Mouse (Mus musculus) 3T3-L1 (cell line): ENCODE results near the gene Il1r1.
"Not testable (repeated sequence)": the region's sequence is repeated elsewhere in the genome, so short reads cannot be mapped to it uniquely, and the experiment has no call there.

Experiments
- DNase-seq: peaks from one replicate; pipeline ENCODE4 v3.0.0-alpha.2; 2015; ENCODE audit warnings: low read depth, low spot score

Il1r1 gene

GRCm38 (mm10) chr1:40271052-40271451 is 46.2 kb downstream of the Il1r1 start:
- DNase-seq = no peak

- DNase-seq = no peak
These were observed 46.7 kb downstream of the Il1r1 start for GRCm38 (mm10) chr1:40271486-40272055.

- peak; percentile 71 for DNase-seq
These were observed 47.3 kb downstream of the Il1r1 start for GRCm38 (mm10) chr1:40272204-40272603.

- DNase-seq = no peak
These were observed 48.6 kb downstream of the Il1r1 start for GRCm38 (mm10) chr1:40273491-40273890.

- peak; percentile 91 for DNase-seq
These were observed 50.6 kb downstream of the Il1r1 start for GRCm38 (mm10) chr1:40275285-40276013.

- no peak for DNase-seq
These were observed 53.1 kb downstream of the Il1r1 start for GRCm38 (mm10) chr1:40277944-40278343.

- DNase-seq = no peak
These were observed 53.8 kb downstream of the Il1r1 start for GRCm38 (mm10) chr1:40278720-40279119.

- DNase-seq = no peak
These were observed 54.4 kb downstream of the Il1r1 start for GRCm38 (mm10) chr1:40279182-40279743.

- DNase-seq = no peak
These were observed 57.1 kb downstream of the Il1r1 start for GRCm38 (mm10) chr1:40281950-40282349.

- DNase-seq = peak; percentile 57
These were observed 57.5 kb downstream of the Il1r1 start for GRCm38 (mm10) chr1:40282394-40282793.

GRCm38 (mm10) chr1:40283995-40284394 is 59.1 kb downstream of the Il1r1 start:
- no peak for DNase-seq

- DNase-seq = no peak
These were observed 65.8 kb downstream of the Il1r1 start for GRCm38 (mm10) chr1:40290489-40291255.

- DNase-seq = no peak
These were observed 67.4 kb downstream of the Il1r1 start for GRCm38 (mm10) chr1:40292231-40292630.

GRCm38 (mm10) chr1:40293891-40294290 is 69.0 kb downstream of the Il1r1 start:
- peak; percentile 45 for DNase-seq

GRCm38 (mm10) chr1:40294824-40295223 is 69.9 kb downstream of the Il1r1 start:
- no peak for DNase-seq

GRCm38 (mm10) chr1:40298053-40298452 is 73.2 kb downstream of the Il1r1 start:
- DNase-seq = no peak

GRCm38 (mm10) chr1:40303179-40303866 is 78.4 kb downstream of the Il1r1 start:
- DNase-seq = no peak

- not testable (repeated sequence) for DNase-seq
These were observed 79.4 kb downstream of the Il1r1 start for GRCm38 (mm10) chr1:40304321-40304720.

GRCm38 (mm10) chr1:40306111-40306510 is 81.2 kb downstream of the Il1r1 start:
- DNase-seq = no peak

- DNase-seq = no peak
These were observed 86.2 kb downstream of the Il1r1 start for GRCm38 (mm10) chr1:40311123-40311522.

GRCm38 (mm10) chr1:40311625-40312024 is 86.7 kb downstream of the Il1r1 start:
- DNase-seq = no peak

GRCm38 (mm10) chr1:40314016-40314415 is 89.1 kb downstream of the Il1r1 start:
- DNase-seq = no peak
